Mouse (Mus musculus): Measurements from ENCODE around the gene Rgs6.

Rgs6 gene

GRCm38 (mm10) chr12:83127955-83128354 lies 539.9 kb downstream of the Rgs6 start:
- Histone ChIP-seq H3K9me3 (ENCODE audit: low read length) (no peaks in the 10 kb centered on the region; the same call in 1 of the 2 replicates), H3K4me1 (replicated peaks; ENCODE audit: low read depth, low read length) (no peaks in the 10 kb centered on the region), H3K36me3 (ENCODE audit: insufficient read depth, low read length) (no peaks in the 10 kb centered on the region), H3K4me3 (replicated peaks; ENCODE audit: low read length) (no peak overlapping the region), H3K27me3 (ENCODE audit: insufficient read depth, low read length) (no peaks in the 10 kb centered on the region)
- no peak for TF ChIP-seq NANOG (IDR thresholded peaks at IDR 0.05; ENCODE audit: borderline replicate concordance, low read length)
- no peak for TF ChIP-seq POU5F1 (IDR thresholded peaks at IDR 0.05; ENCODE audit: borderline replicate concordance, low read length)
- no peak for TF ChIP-seq CTCF (conservative IDR thresholded peaks at IDR 0.05; ENCODE audit: low read length)

- Histone ChIP-seq H3K4me3 (replicated peaks; ENCODE audit: low read length) (no peak overlapping the region), H3K27me3 (ENCODE audit: insufficient read depth, low read length) (no peaks in the 10 kb centered on the region), H3K36me3 (ENCODE audit: insufficient read depth, low read length) (no peaks in the 10 kb centered on the region), H3K9me3 (ENCODE audit: low read length) (no peaks in the 10 kb centered on the region; the same call in 1 of the 2 replicates), H3K4me1 (replicated peaks; ENCODE audit: low read depth, low read length) (no peaks in the 10 kb centered on the region)
- TF ChIP-seq POU5F1 (IDR thresholded peaks at IDR 0.05; ENCODE audit: borderline replicate concordance, low read length), result no peak
- no peak for TF ChIP-seq NANOG (IDR thresholded peaks at IDR 0.05; ENCODE audit: borderline replicate concordance, low read length)
- TF ChIP-seq CTCF (conservative IDR thresholded peaks at IDR 0.05; ENCODE audit: low read length), result no peak
Observed at GRCm38 (mm10) chr12:83128606-83129005, 540.5 kb downstream of the Rgs6 start.

- H3K9me3 ChIP-seq (ENCODE audit: low read length), result no peaks in the 10 kb centered on the region; the same call in 1 of the 2 replicates
- no peak for TF ChIP-seq POU5F1 (IDR thresholded peaks at IDR 0.05; ENCODE audit: borderline replicate concordance, low read length)
- no peak for TF ChIP-seq NANOG (IDR thresholded peaks at IDR 0.05; ENCODE audit: borderline replicate concordance, low read length)
- no peak for TF ChIP-seq CTCF (conservative IDR thresholded peaks at IDR 0.05; ENCODE audit: low read length)
- no peak overlapping the region for H3K4me3 ChIP-seq (replicated peaks; ENCODE audit: low read length)
- H3K27me3 ChIP-seq (ENCODE audit: insufficient read depth, low read length), result no peaks in the 10 kb centered on the region
- no peaks in the 10 kb centered on the region for H3K36me3 ChIP-seq (ENCODE audit: insufficient read depth, low read length)
- H3K4me1 ChIP-seq (replicated peaks; ENCODE audit: low read depth, low read length), result no peaks in the 10 kb centered on the region
Observed at GRCm38 (mm10) chr12:83131405-83131804, 543.3 kb downstream of the Rgs6 start.

- no peaks in the 10 kb centered on the region for H3K36me3 ChIP-seq (ENCODE audit: insufficient read depth, low read length)
- no peaks in the 10 kb centered on the region for H3K27me3 ChIP-seq (ENCODE audit: insufficient read depth, low read length)
- no peaks in the 10 kb centered on the region for H3K4me1 ChIP-seq (replicated peaks; ENCODE audit: low read depth, low read length)
- H3K4me3 ChIP-seq (replicated peaks; ENCODE audit: low read length), result no peak overlapping the region
- no peaks in the 10 kb centered on the region; the same call in 1 of the 2 replicates for H3K9me3 ChIP-seq (ENCODE audit: low read length)
- no peak for TF ChIP-seq CTCF (conservative IDR thresholded peaks at IDR 0.05; ENCODE audit: low read length)
- no peak for TF ChIP-seq POU5F1 (IDR thresholded peaks at IDR 0.05; ENCODE audit: borderline replicate concordance, low read length)
Observed at GRCm38 (mm10) chr12:83133827-83134226, 545.7 kb downstream of the Rgs6 start.

GRCm38 (mm10) chr12:83136031-83136430 lies 547.9 kb downstream of the Rgs6 start:
- no peak overlapping the region for H3K4me3 ChIP-seq (replicated peaks; ENCODE audit: low read length)
- H3K4me1 ChIP-seq (replicated peaks; ENCODE audit: low read depth, low read length), result no peaks in the 10 kb centered on the region
- H3K36me3 ChIP-seq (ENCODE audit: insufficient read depth, low read length), result no peaks in the 10 kb centered on the region
- H3K9me3 ChIP-seq (ENCODE audit: low read length), result no peaks in the 10 kb centered on the region
- no peak for TF ChIP-seq NANOG (IDR thresholded peaks at IDR 0.05; ENCODE audit: borderline replicate concordance, low read length)
- TF ChIP-seq POU5F1 (IDR thresholded peaks at IDR 0.05; ENCODE audit: borderline replicate concordance, low read length), result no peak
- TF ChIP-seq CTCF (conservative IDR thresholded peaks at IDR 0.05; ENCODE audit: low read length), result no peak
- H3K27me3 ChIP-seq (ENCODE audit: insufficient read depth, low read length), result peaks cover 3% of the 10 kb centered on the region; the same call in 1 of the 2 replicates

- TF ChIP-seq CTCF (conservative IDR thresholded peaks at IDR 0.05; ENCODE audit: low read length) (no peak), POU5F1 (IDR thresholded peaks at IDR 0.05; ENCODE audit: borderline replicate concordance, low read length) (no peak), NANOG (IDR thresholded peaks at IDR 0.05; ENCODE audit: borderline replicate concordance, low read length) (no peak)
- no peaks in the 10 kb centered on the region for H3K36me3 ChIP-seq (ENCODE audit: insufficient read depth, low read length)
- peaks cover 3% of the 10 kb centered on the region; the same call in 1 of the 2 replicates for H3K27me3 ChIP-seq (ENCODE audit: insufficient read depth, low read length)
- H3K9me3 ChIP-seq (ENCODE audit: low read length), result no peaks in the 10 kb centered on the region
- no peak overlapping the region for H3K4me3 ChIP-seq (replicated peaks; ENCODE audit: low read length)
- H3K4me1 ChIP-seq (replicated peaks; ENCODE audit: low read depth, low read length), result no peaks in the 10 kb centered on the region
Observed at GRCm38 (mm10) chr12:83136460-83136859, 548.4 kb downstream of the Rgs6 start.

GRCm38 (mm10) chr12:83137001-83137400 lies 548.9 kb downstream of the Rgs6 start:
- no peaks in the 10 kb centered on the region for H3K36me3 ChIP-seq (ENCODE audit: insufficient read depth, low read length)

GRCm38 (mm10) chr12:83141164-83141563 lies 553.1 kb downstream of the Rgs6 start:
- no peak overlapping the region for H3K4me3 ChIP-seq (replicated peaks; ENCODE audit: low read length)
- no peaks in the 10 kb centered on the region for H3K9me3 ChIP-seq (ENCODE audit: low read length)
- no peaks in the 10 kb centered on the region for H3K36me3 ChIP-seq (ENCODE audit: insufficient read depth, low read length)
- TF ChIP-seq CTCF (conservative IDR thresholded peaks at IDR 0.05; ENCODE audit: low read length) (no peak), NANOG (IDR thresholded peaks at IDR 0.05; ENCODE audit: borderline replicate concordance, low read length) (no peak), POU5F1 (IDR thresholded peaks at IDR 0.05; ENCODE audit: borderline replicate concordance, low read length) (no peak)
- H3K4me1 ChIP-seq (replicated peaks; ENCODE audit: low read depth, low read length), result no peaks in the 10 kb centered on the region
- H3K27me3 ChIP-seq (ENCODE audit: insufficient read depth, low read length), result peaks cover 3% of the 10 kb centered on the region; the same call in 1 of the 2 replicates

More at GRCm38 (mm10) chr12:83137001-83137400, 548.9 kb downstream of the Rgs6 start:
- no peaks in the 10 kb centered on the region for H3K9me3 ChIP-seq (ENCODE audit: low read length)
- peaks cover 3% of the 10 kb centered on the region; the same call in 1 of the 2 replicates for H3K27me3 ChIP-seq (ENCODE audit: insufficient read depth, low read length)
- no peaks in the 10 kb centered on the region for H3K4me1 ChIP-seq (replicated peaks; ENCODE audit: low read depth, low read length)
- TF ChIP-seq NANOG (IDR thresholded peaks at IDR 0.05; ENCODE audit: borderline replicate concordance, low read length), result no peak
- TF ChIP-seq CTCF (conservative IDR thresholded peaks at IDR 0.05; ENCODE audit: low read length), result no peak
- TF ChIP-seq POU5F1 (IDR thresholded peaks at IDR 0.05; ENCODE audit: borderline replicate concordance, low read length), result no peak
- no peak overlapping the region for H3K4me3 ChIP-seq (replicated peaks; ENCODE audit: low read length)

- no peaks in the 10 kb centered on the region for H3K4me1 ChIP-seq (replicated peaks; ENCODE audit: low read depth, low read length)
- H3K9me3 ChIP-seq (ENCODE audit: low read length), result no peaks in the 10 kb centered on the region
- H3K4me3 ChIP-seq (replicated peaks; ENCODE audit: low read length), result no peak overlapping the region
- peaks cover 3% of the 10 kb centered on the region; the same call in 1 of the 2 replicates for H3K27me3 ChIP-seq (ENCODE audit: insufficient read depth, low read length)
- no peaks in the 10 kb centered on the region for H3K36me3 ChIP-seq (ENCODE audit: insufficient read depth, low read length)
- TF ChIP-seq NANOG (IDR thresholded peaks at IDR 0.05; ENCODE audit: borderline replicate concordance, low read length) (no peak), POU5F1 (IDR thresholded peaks at IDR 0.05; ENCODE audit: borderline replicate concordance, low read length) (no peak), CTCF (conservative IDR thresholded peaks at IDR 0.05; ENCODE audit: low read length) (no peak)
Observed at GRCm38 (mm10) chr12:83142507-83142906, 554.4 kb downstream of the Rgs6 start.

All from E14TG2a.4 (cell line).